Mouse (Mus musculus): ENCODE measurements around the gene Fgfr2. TPM values are rescaled to one million over a fixed set of nuclear protein-coding genes. Genes with fewer than 3 reads are reported as not detected.
"Not testable (repeated sequence)": the region's sequence is repeated elsewhere in the genome, so short reads cannot be mapped to it uniquely, and the experiment has no call there.

Fgfr2 gene
- polyA plus RNA-seq, 1 experiment from 2014 or later = 137 TPM

DNA sequence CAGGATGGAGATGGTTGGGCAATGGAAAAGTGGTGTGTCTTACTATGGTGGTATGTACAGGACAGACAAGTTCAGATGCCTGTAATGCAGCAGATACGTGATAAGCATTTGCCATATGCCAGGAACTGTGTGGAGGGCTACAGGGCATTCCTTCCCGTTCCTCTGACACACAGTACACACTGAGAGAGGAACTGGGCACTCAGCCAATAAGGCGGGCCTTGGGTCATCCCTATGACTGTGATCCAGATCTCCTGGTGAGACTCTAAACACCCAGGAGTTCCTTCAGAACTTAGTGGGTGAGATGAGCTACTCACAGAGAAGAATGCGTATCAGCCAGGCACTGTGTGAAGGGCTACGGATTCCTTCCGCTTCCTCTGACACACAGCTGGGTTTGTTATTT lies 2009.5 kb downstream of the Fgfr2 start:
- H3K27me3 ChIP-seq = no peaks in the 10 kb centered on the region

DNA sequence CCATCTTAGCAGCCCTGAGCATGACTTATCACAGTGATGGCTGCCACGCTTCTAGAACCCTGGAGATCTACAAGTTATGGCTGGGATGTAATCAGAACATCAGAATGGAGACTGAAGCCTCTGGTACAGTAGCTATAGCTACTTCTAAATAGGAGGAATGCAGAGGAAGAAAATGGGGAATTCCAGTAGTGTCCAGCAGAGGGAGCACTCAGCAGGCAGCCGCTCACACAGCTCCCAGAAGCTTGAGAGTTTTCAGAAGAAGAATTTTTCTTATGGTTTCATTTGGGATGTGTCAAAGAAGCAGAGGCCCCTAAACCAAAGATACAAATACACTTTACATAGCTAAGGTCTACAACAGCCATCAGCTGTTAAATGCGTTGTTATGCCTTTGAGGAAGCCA lies 2010.7 kb downstream of the Fgfr2 start:
- Histone ChIP-seq H3K36me3 (no peaks in the 10 kb centered on the region), H3K27me3 (no peaks in the 10 kb centered on the region), H3K9me3 (replicated peaks) (no peaks in the 10 kb centered on the region), H3K9ac (no peak overlapping the region), H3K27ac (replicated peaks) (no peak overlapping the region), H3K4me3 (replicated peaks) (no peak overlapping the region), H3K4me2 (replicated peaks) (no peak overlapping the region), H3K4me1 (no peaks in the 10 kb centered on the region)
- 28% methylated on average over 3 of the region's 3 CpGs for WGBS
- no peak for ATAC-seq (ENCODE audit: insufficient number of reproducible peaks, low FRiP score, low TSS enrichment, low read depth)

More for the DNA sequence above, 2009.5 kb downstream of the Fgfr2 start:
- Histone ChIP-seq H3K9me3 (replicated peaks) (no peaks in the 10 kb centered on the region), H3K9ac (no peak overlapping the region), H3K27ac (replicated peaks) (no peak overlapping the region), H3K4me2 (replicated peaks) (no peak overlapping the region), H3K36me3 (no peaks in the 10 kb centered on the region), H3K4me3 (replicated peaks) (no peak overlapping the region), H3K4me1 (no peaks in the 10 kb centered on the region)
- ATAC-seq (ENCODE audit: insufficient number of reproducible peaks, low FRiP score, low TSS enrichment, low read depth) = no peak; the same call in 1 of the 2 replicates
- 64% methylated on average over 6 of the region's 6 CpGs for WGBS

DNA sequence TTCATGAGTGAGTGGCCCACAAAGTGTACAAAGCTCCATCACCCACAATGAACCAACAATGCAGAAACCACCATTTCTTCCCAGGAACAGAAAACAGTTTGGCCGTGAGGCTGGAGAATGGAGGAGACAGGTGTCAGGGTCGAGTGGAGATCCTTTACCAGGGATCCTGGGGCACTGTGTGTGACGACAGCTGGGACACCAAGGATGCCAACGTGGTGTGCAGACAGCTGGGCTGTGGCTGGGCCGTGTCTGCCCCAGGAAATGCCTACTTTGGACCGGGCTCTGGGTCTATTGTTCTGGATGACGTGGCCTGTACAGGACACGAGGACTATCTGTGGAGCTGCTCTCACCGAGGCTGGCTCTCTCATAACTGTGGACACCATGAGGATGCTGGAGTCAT lies 2040.7 kb downstream of the Fgfr2 start:
- not testable (repeated sequence) for H3K9ac ChIP-seq; H3K4me3 ChIP-seq (replicated peaks); ATAC-seq (ENCODE audit: insufficient number of reproducible peaks, low FRiP score, low TSS enrichment, low read depth); H3K27me3 ChIP-seq; H3K36me3 ChIP-seq; H3K27ac ChIP-seq (replicated peaks); H3K9me3 ChIP-seq (replicated peaks); H3K4me2 ChIP-seq (replicated peaks); H3K4me1 ChIP-seq
- WGBS = 82% methylated on average over 9 of the region's 9 CpGs

DNA sequence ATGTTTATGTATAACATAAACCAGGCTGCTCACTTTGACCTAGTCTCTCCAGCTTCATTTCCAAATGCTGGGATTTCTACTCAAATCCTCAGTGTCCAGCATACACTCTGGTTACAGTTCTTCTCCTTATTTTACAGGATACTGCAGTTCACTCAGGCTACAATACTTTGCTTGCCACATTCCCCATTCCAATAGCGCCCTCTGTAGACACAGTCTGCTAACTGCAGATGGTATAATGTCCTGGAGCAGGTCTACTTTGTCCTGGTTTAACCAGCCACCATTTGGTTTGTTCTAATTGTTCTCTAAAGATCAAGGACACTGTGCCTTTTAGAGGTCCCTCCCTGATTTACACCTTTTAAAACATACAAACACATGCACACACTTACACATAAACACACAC lies 2047.2 kb downstream of the Fgfr2 start:
- no peak overlapping the region for H3K9ac ChIP-seq
- H3K4me1 ChIP-seq = no peaks in the 10 kb centered on the region
- no peaks in the 10 kb centered on the region for H3K9me3 ChIP-seq (replicated peaks)
- no peak overlapping the region for H3K27ac ChIP-seq (replicated peaks)
- 0% methylated on average over 1 of the region's 1 CpGs for WGBS
- no peak overlapping the region for H3K4me3 ChIP-seq (replicated peaks)
- H3K4me2 ChIP-seq (replicated peaks) = no peak overlapping the region
- H3K36me3 ChIP-seq = no peaks in the 10 kb centered on the region
- ATAC-seq (ENCODE audit: insufficient number of reproducible peaks, low FRiP score, low TSS enrichment, low read depth) = no peak
- no peaks in the 10 kb centered on the region for H3K27me3 ChIP-seq

DNA sequence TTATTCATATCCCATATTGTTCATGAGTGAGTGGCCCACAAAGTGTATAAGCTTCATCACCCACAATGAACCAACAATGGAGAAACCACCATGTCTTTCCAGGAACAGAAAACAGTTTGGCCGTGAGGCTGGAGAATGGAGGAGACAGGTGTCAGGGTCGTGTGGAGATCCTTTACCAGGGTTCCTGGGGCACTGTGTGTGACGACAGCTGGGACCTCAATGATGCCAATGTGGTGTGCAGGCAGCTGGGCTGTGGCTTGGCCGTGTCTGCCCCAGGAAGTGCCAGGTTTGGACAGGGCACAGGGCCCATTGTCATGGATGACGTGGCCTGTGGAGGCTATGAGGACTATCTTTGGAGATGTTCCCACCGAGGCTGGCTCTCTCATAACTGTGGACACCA lies 2049.1 kb downstream of the Fgfr2 start:
- H3K9ac ChIP-seq; H3K4me1 ChIP-seq; H3K4me2 ChIP-seq (replicated peaks); ATAC-seq (ENCODE audit: insufficient number of reproducible peaks, low FRiP score, low TSS enrichment, low read depth); H3K27ac ChIP-seq (replicated peaks); H3K9me3 ChIP-seq (replicated peaks); H3K27me3 ChIP-seq; H3K36me3 ChIP-seq; H3K4me3 ChIP-seq (replicated peaks): not testable (repeated sequence)
- 75% methylated on average over 6 of the region's 6 CpGs for WGBS

DNA sequence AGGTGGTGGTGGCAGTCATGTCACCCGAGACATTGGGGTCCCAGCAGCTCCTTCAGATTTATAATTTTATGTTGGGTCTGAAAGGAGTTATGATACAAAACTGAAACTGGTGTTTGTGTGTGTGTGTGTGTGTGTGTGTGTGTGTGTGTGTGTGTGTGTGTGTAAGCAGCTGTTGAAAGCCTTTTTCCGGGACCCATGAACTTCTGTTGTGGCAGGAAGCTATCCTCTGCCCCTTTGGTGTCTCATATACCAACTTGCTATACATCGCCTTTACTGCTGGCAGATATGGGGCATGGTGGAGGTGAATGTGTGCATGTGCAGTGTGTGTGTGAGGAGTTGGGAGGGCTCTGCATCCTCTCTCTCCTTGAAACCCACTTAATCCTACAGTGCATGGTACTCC lies 2049.7 kb downstream of the Fgfr2 start:
- not testable (repeated sequence) for H3K36me3 ChIP-seq; H3K27ac ChIP-seq (replicated peaks); ATAC-seq (ENCODE audit: insufficient number of reproducible peaks, low FRiP score, low TSS enrichment, low read depth); H3K4me2 ChIP-seq (replicated peaks); H3K4me3 ChIP-seq (replicated peaks); H3K27me3 ChIP-seq; H3K9me3 ChIP-seq (replicated peaks); H3K9ac ChIP-seq; H3K4me1 ChIP-seq
- WGBS = 85% methylated on average over 3 of the region's 3 CpGs

DNA sequence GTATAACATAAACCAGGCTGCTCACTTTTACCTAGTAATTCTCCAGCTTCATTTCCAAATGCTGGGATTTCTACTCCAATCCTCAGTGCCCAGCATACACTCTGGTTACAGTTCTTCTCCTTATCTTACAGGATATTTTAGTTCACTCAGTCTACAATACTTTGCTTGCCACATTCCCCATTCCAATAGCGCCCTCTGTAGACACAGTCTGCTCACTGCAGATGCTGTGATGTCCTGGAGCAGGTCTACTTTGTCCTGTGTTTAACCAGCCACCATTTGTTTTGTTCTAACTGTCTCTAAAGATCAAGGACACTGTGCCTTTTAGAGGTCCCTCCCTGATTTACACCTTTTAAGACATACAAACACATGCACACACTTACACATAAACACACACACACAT lies 2055.0 kb downstream of the Fgfr2 start:
- 3% methylated on average over 1 of the region's 1 CpGs for WGBS
- H3K4me2 ChIP-seq (replicated peaks); H3K9me3 ChIP-seq (replicated peaks); H3K4me1 ChIP-seq; ATAC-seq (ENCODE audit: insufficient number of reproducible peaks, low FRiP score, low TSS enrichment, low read depth); H3K36me3 ChIP-seq; H3K4me3 ChIP-seq (replicated peaks); H3K9ac ChIP-seq; H3K27me3 ChIP-seq; H3K27ac ChIP-seq (replicated peaks): not testable (repeated sequence)

DNA sequence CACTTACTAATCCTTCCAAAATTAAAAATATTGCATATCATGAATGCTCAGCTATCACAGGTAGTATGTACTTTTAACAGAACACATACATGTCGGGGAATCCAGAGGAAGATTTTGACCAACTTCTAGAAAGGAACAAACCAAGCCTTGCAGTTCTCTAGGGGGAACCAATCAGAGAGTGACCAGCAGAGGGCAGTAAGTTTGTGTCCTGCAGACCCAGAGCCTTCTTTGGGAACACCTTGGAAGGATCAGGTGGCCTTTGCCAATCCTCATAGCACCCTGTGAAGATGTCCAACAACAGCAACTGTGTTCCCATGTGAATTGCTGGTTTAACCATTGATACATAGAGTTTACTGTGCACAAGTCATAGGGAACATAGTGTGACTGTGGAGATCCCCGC lies 2060.6 kb downstream of the Fgfr2 start:
- H3K36me3 ChIP-seq = no peaks in the 10 kb centered on the region
- no peaks in the 10 kb centered on the region for H3K27me3 ChIP-seq
- no peaks in the 10 kb centered on the region for H3K9me3 ChIP-seq (replicated peaks)
- H3K4me3 ChIP-seq (replicated peaks) = no peak overlapping the region
- no peaks in the 10 kb centered on the region for H3K4me1 ChIP-seq
- H3K27ac ChIP-seq (replicated peaks) = no peak overlapping the region
- 88% methylated on average over 2 of the region's 2 CpGs for whole genome bisulfite sequencing
- no peak overlapping the region for H3K4me2 ChIP-seq (replicated peaks)
- ATAC-seq (ENCODE audit: insufficient number of reproducible peaks, low FRiP score, low TSS enrichment, low read depth) = no peak
- no peak overlapping the region for H3K9ac ChIP-seq

DNA sequence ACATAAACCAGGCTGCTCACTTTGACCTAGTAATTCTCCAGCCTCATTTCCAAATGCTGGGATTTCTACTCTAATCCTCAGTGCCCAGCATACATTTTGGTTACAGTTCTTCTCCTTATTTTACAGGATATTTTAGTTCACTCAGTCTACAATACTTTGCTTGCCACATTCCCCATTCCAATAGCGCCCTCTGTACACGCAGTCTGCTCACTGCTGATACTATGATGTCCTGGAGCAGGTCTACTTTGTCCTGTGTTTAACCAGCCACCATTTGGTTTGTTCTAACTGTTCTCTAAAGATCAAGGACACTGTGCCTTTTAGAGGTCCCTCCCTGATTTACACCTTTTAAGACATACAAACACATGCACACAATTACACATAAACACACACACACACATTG lies 2063.3 kb downstream of the Fgfr2 start:
- ATAC-seq (ENCODE audit: insufficient number of reproducible peaks, low FRiP score, low TSS enrichment, low read depth); H3K27me3 ChIP-seq; H3K4me2 ChIP-seq (replicated peaks); H3K9me3 ChIP-seq (replicated peaks); H3K36me3 ChIP-seq; H3K27ac ChIP-seq (replicated peaks); H3K4me3 ChIP-seq (replicated peaks); H3K9ac ChIP-seq; H3K4me1 ChIP-seq: not testable (repeated sequence)
- WGBS = 63% methylated on average over 2 of the region's 2 CpGs

DNA sequence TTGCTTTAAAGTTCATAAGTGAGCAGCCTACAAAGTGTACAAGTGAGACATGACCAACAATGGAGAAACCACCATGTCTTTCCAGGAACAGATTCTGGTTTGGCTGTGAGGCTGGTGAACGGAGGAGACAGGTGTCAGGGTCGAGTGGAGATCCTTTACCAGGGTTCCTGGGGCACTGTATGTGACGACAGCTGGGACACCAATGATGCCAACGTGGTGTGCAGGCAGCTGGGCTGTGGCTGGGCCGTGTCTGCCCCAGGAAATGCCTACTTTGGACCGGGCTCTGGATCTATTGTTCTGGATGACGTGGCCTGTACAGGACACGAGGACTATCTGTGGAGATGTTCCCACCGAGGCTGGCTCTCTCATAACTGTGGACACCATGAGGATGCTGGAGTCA lies 2065.2 kb downstream of the Fgfr2 start:
- H3K4me3 ChIP-seq (replicated peaks); ATAC-seq (ENCODE audit: insufficient number of reproducible peaks, low FRiP score, low TSS enrichment, low read depth); H3K27ac ChIP-seq (replicated peaks); H3K27me3 ChIP-seq; H3K9me3 ChIP-seq (replicated peaks); H3K36me3 ChIP-seq; H3K9ac ChIP-seq; H3K4me2 ChIP-seq (replicated peaks); H3K4me1 ChIP-seq: not testable (repeated sequence)
- WGBS = 74% methylated on average over 9 of the region's 9 CpGs

DNA sequence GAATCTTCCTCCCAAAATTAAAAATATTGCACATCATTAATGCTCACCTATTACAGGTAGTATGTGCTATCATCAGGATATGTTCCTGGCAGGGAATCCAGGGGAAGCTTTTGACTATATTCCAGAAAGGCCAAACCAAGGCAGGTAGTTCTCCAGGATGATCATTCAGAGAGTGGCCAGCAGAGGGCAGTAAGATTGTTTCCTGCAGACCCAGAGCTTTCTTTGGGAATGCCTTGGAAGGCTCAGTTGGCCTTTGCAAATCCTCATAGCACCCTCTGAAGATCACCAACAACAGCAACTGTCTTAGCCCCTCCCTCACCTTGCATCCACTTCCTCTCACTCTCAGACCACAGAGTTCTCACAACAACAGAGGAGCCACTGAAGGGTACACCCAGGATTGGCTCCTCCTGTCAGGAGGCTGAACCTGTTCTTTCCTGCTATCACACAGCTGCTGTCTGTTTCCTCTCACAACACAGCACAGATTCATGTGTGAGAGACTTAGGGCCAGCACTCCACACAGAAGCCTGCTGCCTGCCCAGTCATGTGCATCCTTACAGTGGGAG lies 2068.3 kb downstream of the Fgfr2 start:
- Histone ChIP-seq H3K4me2 (replicated peaks) (no peak overlapping the region), H3K9ac (no peak overlapping the region), H3K4me3 (replicated peaks) (no peak overlapping the region), H3K9me3 (replicated peaks) (no peaks in the 10 kb centered on the region), H3K36me3 (no peaks in the 10 kb centered on the region), H3K27me3 (no peaks in the 10 kb centered on the region), H3K27ac (replicated peaks) (no peak overlapping the region), H3K4me1 (no peaks in the 10 kb centered on the region)
- ATAC-seq (ENCODE audit: insufficient number of reproducible peaks, low FRiP score, low TSS enrichment, low read depth) = no peak

DNA sequence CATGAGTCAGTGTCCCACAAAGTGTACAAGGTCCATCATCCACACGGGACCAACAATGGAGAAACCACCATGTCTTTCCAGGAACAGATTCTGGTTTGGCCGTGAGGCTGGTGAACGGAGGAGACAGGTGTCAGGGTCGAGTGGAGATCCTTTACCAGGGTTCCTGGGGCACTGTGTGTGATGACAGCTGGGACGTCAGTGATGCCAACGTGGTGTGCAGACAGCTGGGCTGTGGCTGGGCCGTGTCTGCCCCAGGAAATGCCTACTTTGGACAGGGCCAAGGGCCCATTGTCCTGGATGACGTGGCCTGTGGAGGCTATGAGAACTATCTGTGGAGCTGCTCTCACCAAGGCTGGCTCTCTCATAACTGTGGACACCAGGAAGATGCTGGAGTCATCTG lies 2073.3 kb downstream of the Fgfr2 start:
- not testable (repeated sequence) for ATAC-seq (ENCODE audit: insufficient number of reproducible peaks, low FRiP score, low TSS enrichment, low read depth); H3K9ac ChIP-seq; H3K27me3 ChIP-seq; H3K4me1 ChIP-seq; H3K36me3 ChIP-seq; H3K27ac ChIP-seq (replicated peaks); H3K9me3 ChIP-seq (replicated peaks); H3K4me2 ChIP-seq (replicated peaks); H3K4me3 ChIP-seq (replicated peaks)
- 86% methylated on average over 8 of the region's 8 CpGs for WGBS

All from embryonic facial prominence, embryonic 15.5 days (tissue).